Mouse (Mus musculus) MEL (cell line): ENCODE measurements around the gene Gramd1b. TPM values are rescaled to one million over a fixed set of nuclear protein-coding genes. Genes with fewer than 3 reads are reported as not detected.

Experiments
- DNase-seq: peaks from one replicate; pipeline ENCODE4 v3.0.0; 2011; ENCODE audit warnings: low read depth, low spot score
- H3K27ac ChIP-seq: 2 replicates; pipeline ENCODE4 v1.5.1; 2012; ENCODE audit warnings: low read depth, mild to moderate bottlenecking, control low read depth, low read length, moderate library complexity; ENCODE audit not compliant: control insufficient read depth
- H3K27me3 ChIP-seq, 2 experiments: fragments of 150-350 bp in 1 of 2; sonication (generic) in 1 of 2; 2 replicates each; pipeline ENCODE4 v1.6.1; 2012; ENCODE audit warnings: low read length in 2 of 2, mild to moderate bottlenecking in 2 of 2, improper control_type of control experiment in 1 of 2, moderate library complexity in 1 of 2; ENCODE audit not compliant: insufficient read depth in 2 of 2, control insufficient read depth in 1 of 2
- H3K36me3 ChIP-seq, 2 experiments: 2 replicates each; pipeline ENCODE4 v1.6.1; 2012 to 2014; ENCODE audit warnings: low read length in 2 of 2, improper control_type of control experiment in 1 of 2, inconsistent platforms in 1 of 2, mild to moderate bottlenecking in 1 of 2; ENCODE audit not compliant: insufficient read depth in 2 of 2, control insufficient read depth in 1 of 2
- H3K4me1 ChIP-seq, 2 experiments: fragments of 150-350 bp in 1 of 2; sonication (generic) in 1 of 2; 2 replicates each; pipeline ENCODE4 v1.6.1; 2012; ENCODE audit warnings: low read length in 2 of 2, improper control_type of control experiment in 1 of 2, mild to moderate bottlenecking in 1 of 2; ENCODE audit not compliant: insufficient read depth in 2 of 2, control insufficient read depth in 1 of 2
- H3K4me3 ChIP-seq, 2 experiments: fragments of 150-350 bp in 1 of 2; sonication (generic) in 1 of 2; 2 replicates each; pipeline ENCODE4 v1.5.1; 2012; ENCODE audit warnings: low read depth in 2 of 2, low read length in 2 of 2, mild to moderate bottlenecking in 2 of 2, moderate library complexity in 2 of 2, control low read depth in 1 of 2, improper control_type of control experiment in 1 of 2; ENCODE audit not compliant: control insufficient read depth in 1 of 2, insufficient read depth in 1 of 2
- H3K79me2 ChIP-seq: 2 replicates; pipeline ENCODE4 v1.6.1; 2012; ENCODE audit warnings: mild to moderate bottlenecking, low read length, moderate library complexity; ENCODE audit not compliant: control insufficient read depth, poor library complexity, insufficient read depth
- H3K9ac ChIP-seq: 2 replicates; pipeline ENCODE4 v1.6.1; 2012; ENCODE audit warnings: low read depth, mild to moderate bottlenecking, control low read depth, low read length, moderate library complexity; ENCODE audit not compliant: control insufficient read depth, poor library complexity, severe bottlenecking
- H3K9me3 ChIP-seq: fragments of 150-350 bp; sonication (generic); replicated peaks from 2 replicates; pipeline ENCODE4 v1.6.1; 2012; ENCODE audit warnings: mild to moderate bottlenecking, low read length, improper control_type of control experiment, moderate library complexity; ENCODE audit not compliant: insufficient read depth
- BHLHE40 ChIP-seq: IDR thresholded peaks from 2 replicates; pipeline ENCODE4 v1.6.1; 2012; ENCODE audit warnings: low read depth, mild to moderate bottlenecking, inconsistent platforms, low read length, improper control_type of control experiment, borderline replicate concordance
- CHD2 ChIP-seq: IDR thresholded peaks from 2 replicates; pipeline ENCODE4 v1.6.1; 2011; ENCODE audit warnings: low read length, improper control_type of control experiment
- E2F4 ChIP-seq: IDR thresholded peaks from 2 replicates; pipeline ENCODE4 v1.6.1; 2011; ENCODE audit warnings: low read depth, low read length, improper control_type of control experiment, borderline replicate concordance
- ELF1 ChIP-seq: IDR thresholded peaks from 2 replicates; pipeline ENCODE4 v1.6.1; 2014; ENCODE audit warnings: low read depth, mild to moderate bottlenecking, inconsistent platforms, low read length, improper control_type of control experiment, moderate library complexity
- EP300 ChIP-seq, 2 experiments: IDR thresholded peaks; 2 replicates each; pipeline ENCODE4 v1.6.1; 2011; ENCODE audit warnings: improper control_type of control experiment in 2 of 2, low read length in 2 of 2, low read depth in 1 of 2, mild to moderate bottlenecking in 1 of 2
- ETS1 ChIP-seq: IDR thresholded peaks from 2 replicates; pipeline ENCODE4 v1.6.1; 2012; ENCODE audit warnings: low read depth, mild to moderate bottlenecking, inconsistent platforms, low read length, improper control_type of control experiment, moderate library complexity
- GABPA ChIP-seq: IDR thresholded peaks from 2 replicates; pipeline ENCODE4 v1.6.1; 2012; ENCODE audit warnings: low read depth, mild to moderate bottlenecking, inconsistent platforms, low read length, improper control_type of control experiment, moderate library complexity
- GATA1 ChIP-seq: IDR thresholded peaks from 2 replicates; pipeline ENCODE4 v1.6.1; 2011; ENCODE audit warnings: low read depth, low read length, improper control_type of control experiment
- HCFC1 ChIP-seq: IDR thresholded peaks from 2 replicates; pipeline ENCODE4 v1.6.1; 2012; ENCODE audit warnings: low read depth, mild to moderate bottlenecking, inconsistent platforms, low read length, improper control_type of control experiment, moderate library complexity
- KAT2A ChIP-seq: conservative IDR thresholded peaks from 2 replicates; pipeline ENCODE4 v1.6.1; 2012; ENCODE audit warnings: low read depth, low read length, improper control_type of control experiment, inconsistent platforms
- MAX ChIP-seq: IDR thresholded peaks from 2 replicates; pipeline ENCODE4 v1.6.1; 2011; ENCODE audit warnings: low read length, improper control_type of control experiment
- MAZ ChIP-seq: IDR thresholded peaks from 2 replicates; pipeline ENCODE4 v1.6.1; 2012; ENCODE audit warnings: low read depth, mild to moderate bottlenecking, inconsistent platforms, low read length, improper control_type of control experiment
- MEF2A ChIP-seq: IDR thresholded peaks from 2 replicates; pipeline ENCODE4 v1.6.1; 2014; ENCODE audit warnings: low read depth, mild to moderate bottlenecking, inconsistent platforms, low read length, improper control_type of control experiment; ENCODE audit not compliant: poor library complexity, insufficient replicate concordance, severe bottlenecking; ENCODE audit errors: extremely low read depth
- MYC ChIP-seq: IDR thresholded peaks from 2 replicates; pipeline ENCODE4 v1.6.1; 2011; ENCODE audit warnings: low read depth, mild to moderate bottlenecking, low read length, improper control_type of control experiment, moderate library complexity
- NRF1 ChIP-seq: IDR thresholded peaks from 2 replicates; pipeline ENCODE4 v1.6.1; 2014; ENCODE audit warnings: low read depth, mild to moderate bottlenecking, inconsistent platforms, low read length, improper control_type of control experiment, moderate library complexity; ENCODE audit not compliant: poor library complexity, insufficient read depth, severe bottlenecking
- POLR2A ChIP-seq, 2 experiments: IDR thresholded peaks; 2 replicates each; pipeline ENCODE4 v1.6.1; 2011 to 2012; ENCODE audit warnings: low read length in 2 of 2, mild to moderate bottlenecking in 2 of 2, control low read depth in 1 of 2, improper control_type of control experiment in 1 of 2, low read depth in 1 of 2, moderate library complexity in 1 of 2; ENCODE audit not compliant: control insufficient read depth in 1 of 2, insufficient read depth in 1 of 2, poor library complexity in 1 of 2
- POLR2AphosphoS2 ChIP-seq: IDR thresholded peaks from 2 replicates; pipeline ENCODE4 v1.6.1; 2011; ENCODE audit warnings: low read length, improper control_type of control experiment
- POLR2AphosphoS5 ChIP-seq: IDR thresholded peaks from 2 replicates; pipeline ENCODE4 v1.6.1; 2012; ENCODE audit warnings: low read depth, borderline replicate concordance, mild to moderate bottlenecking, inconsistent platforms, low read length, moderate library complexity, mixed read lengths
- RAD21 ChIP-seq: IDR thresholded peaks from 2 replicates; pipeline ENCODE4 v1.6.1; 2011; ENCODE audit warnings: mild to moderate bottlenecking, low read depth, low read length, improper control_type of control experiment
- RCOR1 ChIP-seq: IDR thresholded peaks from 2 replicates; pipeline ENCODE4 v1.6.1; 2012; ENCODE audit warnings: low read depth, mild to moderate bottlenecking, inconsistent platforms, low read length, improper control_type of control experiment
- SMC3 ChIP-seq: IDR thresholded peaks from 2 replicates; pipeline ENCODE4 v1.6.1; 2011; ENCODE audit warnings: low read depth, low read length, improper control_type of control experiment
- TAL1 ChIP-seq: IDR thresholded peaks from 2 replicates; pipeline ENCODE4 v1.6.1; 2012; ENCODE audit warnings: mild to moderate bottlenecking, inconsistent platforms, low read length, moderate library complexity, mixed read lengths
- TBP ChIP-seq: IDR thresholded peaks from 2 replicates; pipeline ENCODE4 v1.8.0; 2011; ENCODE audit warnings: low read depth, low read length, improper control_type of control experiment
- TCF12 ChIP-seq: IDR thresholded peaks from 2 replicates; pipeline ENCODE4 v1.6.1; 2014; ENCODE audit warnings: low read depth, mild to moderate bottlenecking, inconsistent platforms, low read length, improper control_type of control experiment, moderate library complexity
- UBTF ChIP-seq: IDR thresholded peaks from 2 replicates; pipeline ENCODE4 v1.6.1; 2012; ENCODE audit warnings: low read depth, mild to moderate bottlenecking, inconsistent platforms, low read length, improper control_type of control experiment, moderate library complexity, borderline replicate concordance; ENCODE audit not compliant: insufficient read depth
- USF1 ChIP-seq: IDR thresholded peaks from 2 replicates; pipeline ENCODE4 v1.6.1; 2014; ENCODE audit warnings: low read depth, mild to moderate bottlenecking, inconsistent platforms, low read length, improper control_type of control experiment, moderate library complexity
- USF2 ChIP-seq, 2 experiments: IDR thresholded peaks; 2 replicates each; pipeline ENCODE4 v1.6.1; 2011 to 2012; ENCODE audit warnings: improper control_type of control experiment in 2 of 2, low read length in 2 of 2, borderline replicate concordance in 1 of 2, inconsistent platforms in 1 of 2, low read depth in 1 of 2, mild to moderate bottlenecking in 1 of 2; ENCODE audit not compliant: insufficient read depth in 1 of 2
- ZC3H11A ChIP-seq: IDR thresholded peaks from 2 replicates; pipeline ENCODE4 v1.6.1; 2012; ENCODE audit warnings: low read depth, mild to moderate bottlenecking, inconsistent platforms, low read length, improper control_type of control experiment
- ZKSCAN1 ChIP-seq: IDR thresholded peaks from 2 replicates; pipeline ENCODE4 v1.6.1; 2012; ENCODE audit warnings: low read depth, mild to moderate bottlenecking, inconsistent platforms, low read length, improper control_type of control experiment, moderate library complexity
- ZNF384 ChIP-seq: IDR thresholded peaks from 2 replicates; pipeline ENCODE4 v1.6.1; 2012; ENCODE audit warnings: low read depth, mild to moderate bottlenecking, inconsistent platforms, low read length, improper control_type of control experiment
- polyA plus RNA-seq, 2 experiments: library from polyadenylated mRNA; stranded (reverse) in 1 of 2; unstranded in 1 of 2; fragments of >175 nt in 1 of 2; fragments of >200 nt in 1 of 2; gene quantifications; 2 replicates each; pipeline versions ENCODE4 v1.2.1 to v1.2.4; 2012; ENCODE audit warnings: low replicate concordance in 2 of 2, low read depth in 1 of 2; ENCODE audit not compliant: insufficient read length in 2 of 2, insufficient read depth in 1 of 2, missing spikeins in 1 of 2
- total RNA-seq: library from RNA; depleted of rRNA; stranded (reverse); fragments of 300-350 nt; gene quantifications from 2 replicates; pipeline ENCODE4 v1.2.3, GENCODE M21; 2012

Gramd1b gene
- total and polyA plus RNA-seq, 3 experiments, result not detected

GRCm38 (mm10) chr9:40336701-40337100, 194.5 kb downstream of the Gramd1b start:
- no peaks in the 10 kb centered on the region for H3K36me3 ChIP-seq
- no peak overlapping the region for H3K9ac ChIP-seq
- no peaks in the 10 kb centered on the region for H3K27me3 ChIP-seq
- no peak for TF ChIP-seq RCOR1
- TF ChIP-seq RAD21, result no peak
- TF ChIP-seq TAL1, result no peak
- TF ChIP-seq UBTF, result no peak
- TF ChIP-seq MAX, result no peak
- TF ChIP-seq NRF1, result no peak
- no peak for TF ChIP-seq GABPA
- no peak for TF ChIP-seq POLR2AphosphoS5
- TF ChIP-seq MYC, result no peak
- TF ChIP-seq CHD2, result no peak
- TF ChIP-seq KAT2A, result no peak
- no peak for TF ChIP-seq POLR2AphosphoS2
- TF ChIP-seq USF2 (IDR thresholded peaks at IDR 0.05; ENCODE audit: borderline replicate concordance in 1 of 2, insufficient read depth in 1 of 2, low read depth in 1 of 2, low read length in 2 of 2), result no peak
- TF ChIP-seq ELF1, result no peak
- no peak for TF ChIP-seq TBP
- TF ChIP-seq USF1, result no peak
- TF ChIP-seq MAZ, result no peak
- TF ChIP-seq, all 39 proteins: peak for 0
- no peak for DNase-seq
- H3K4me3 ChIP-seq, result no peak overlapping the region
- no peaks in the 10 kb centered on the region for H3K4me1 ChIP-seq
- H3K9me3 ChIP-seq, result no peaks in the 10 kb centered on the region
- no peaks in the 10 kb centered on the region for H3K79me2 ChIP-seq
- H3K27ac ChIP-seq, result no peak overlapping the region

GRCm38 (mm10) chr9:40334617-40335016, 196.6 kb downstream of the Gramd1b start:
- TF ChIP-seq BHLHE40 (no peak), ZNF384 (no peak), ELF1 (no peak), E2F4 (no peak), GATA1 (no peak), MEF2A (no peak), ZKSCAN1 (no peak), ETS1 (no peak), POLR2A (IDR thresholded peaks at IDR 0.05; ENCODE audit: control insufficient read depth in 1 of 2, insufficient read depth in 1 of 2, low read depth in 1 of 2, low read length in 2 of 2, poor library complexity in 1 of 2) (no peak), ZC3H11A (no peak), SMC3 (no peak), TCF12 (no peak), HCFC1 (no peak), TAL1 (no peak), USF2 (IDR thresholded peaks at IDR 0.05; ENCODE audit: borderline replicate concordance in 1 of 2, insufficient read depth in 1 of 2, low read depth in 1 of 2, low read length in 2 of 2) (no peak), POLR2AphosphoS5 (no peak), NRF1 (no peak), EP300 (IDR thresholded peaks at IDR 0.05; ENCODE audit: low read depth in 1 of 2, low read length in 2 of 2) (no peak)
- DNase-seq, result no peak
- Histone ChIP-seq H3K36me3 (no peaks in the 10 kb centered on the region), H3K27ac (no peak overlapping the region), H3K9me3 (no peaks in the 10 kb centered on the region), H3K9ac (no peak overlapping the region), H3K79me2 (no peaks in the 10 kb centered on the region), H3K27me3 (no peaks in the 10 kb centered on the region), H3K4me3 (no peak overlapping the region), H3K4me1 (no peaks in the 10 kb centered on the region)
